Mouse (Mus musculus) kidney, embryonic 15.5 days (tissue): ENCODE data around the gene Apom. TPM values are rescaled to one million over a fixed set of nuclear protein-coding genes. Genes with fewer than 3 reads are reported as not detected.

Source experiments
- ATAC-seq: fragments of 200-750 bp; cut with Nextera tagmentation; replicated peaks from 2 replicates; pipeline ENCODE4 v1.8.0; 2017; ENCODE audit warnings: moderate TSS enrichment; ENCODE audit not compliant: low FRiP score
- H3K27ac ChIP-seq: fragments of 300-500 bp; sonication (generic); 2 replicates; pipeline ENCODE4 v1.5.1; 2015; ENCODE audit warnings: mild to moderate bottlenecking, inconsistent platforms
- H3K27me3 ChIP-seq: fragments of 300-500 bp; sonication (generic); 2 replicates; pipeline ENCODE4 v1.6.1; 2015; ENCODE audit warnings: inconsistent platforms
- H3K36me3 ChIP-seq: fragments of 300-500 bp; sonication (generic); 2 replicates; pipeline ENCODE4 v1.6.1; 2015; ENCODE audit warnings: inconsistent platforms
- H3K4me1 ChIP-seq: fragments of 300-500 bp; sonication (generic); 2 replicates; pipeline ENCODE4 v1.6.1; 2015; ENCODE audit warnings: inconsistent platforms
- H3K4me2 ChIP-seq: fragments of 300-500 bp; sonication (generic); 2 replicates; pipeline ENCODE4 v1.6.1; 2015; ENCODE audit warnings: moderate library complexity, mild to moderate bottlenecking, inconsistent platforms
- H3K4me3 ChIP-seq: fragments of 300-500 bp; sonication (generic); replicated peaks from 2 replicates; pipeline ENCODE4 v1.5.1; 2015; ENCODE audit warnings: mild to moderate bottlenecking, inconsistent platforms
- H3K9ac ChIP-seq: fragments of 300-500 bp; sonication (generic); 2 replicates; pipeline ENCODE4 v1.6.1; 2015; ENCODE audit warnings: mild to moderate bottlenecking, inconsistent platforms
- H3K9me3 ChIP-seq: fragments of 300-500 bp; sonication (generic); replicated peaks from 2 replicates; pipeline ENCODE4 v1.6.1; 2016; ENCODE audit warnings: inconsistent platforms
- WGBS: fragments of 180-500 bp; shearing (Covaris S2); methylation state at CpG from one replicate; pipeline ENCODE4 v1.1.7; 2015; ENCODE audit warnings: mixed read lengths; 5-methylcytosine and 5-hydroxymethylcytosine counted together
- polyA plus RNA-seq: library from polyadenylated mRNA; unstranded; fragments of >200 nt; fragmentation: Nextera tagmentation; extraction: Ambion mirVana; gene quantifications from 2 replicates; pipeline ENCODE4 v1.2.1, GENCODE M21; 2015

Apom gene
- polyA plus RNA-seq, 1 experiment from 2014 or later, result 25.7 TPM

DNA sequence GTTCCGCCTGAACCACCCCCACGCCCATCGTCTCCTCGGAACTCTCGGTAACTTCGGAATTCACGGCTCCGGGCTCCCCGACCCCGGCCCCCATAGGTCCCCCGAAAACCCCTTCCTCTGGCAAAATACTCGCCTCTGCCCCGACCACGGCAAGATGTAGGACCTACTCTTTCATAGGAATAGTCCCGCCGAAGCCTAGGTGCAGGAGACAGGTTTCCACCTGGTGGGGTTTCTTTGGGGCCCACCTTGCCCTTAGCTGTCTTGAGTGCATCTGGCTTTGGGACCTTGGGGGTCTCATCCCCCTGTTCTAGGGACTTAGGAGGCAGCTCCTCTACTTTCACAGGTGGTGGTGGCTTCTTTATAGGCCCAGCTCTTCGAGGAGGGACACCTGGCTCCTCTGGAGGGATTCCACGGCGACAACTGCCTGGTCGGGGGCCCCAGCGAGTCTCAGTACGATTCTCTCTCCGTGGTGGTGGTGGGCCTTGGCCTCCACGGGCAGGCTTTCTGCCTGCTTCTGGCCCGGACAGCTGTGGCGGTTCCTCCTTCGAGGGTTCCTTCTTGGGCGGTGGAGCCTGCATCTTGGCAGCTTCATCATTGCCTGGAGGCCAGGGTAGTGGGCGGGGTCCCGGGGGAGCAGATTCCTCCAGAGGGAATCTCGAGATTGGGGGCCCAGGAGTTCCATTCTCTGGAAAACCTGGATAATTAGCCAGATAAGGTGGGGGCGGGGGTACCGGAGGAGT lies 24.8 kb upstream of the Apom start:
- ATAC-seq, result no peak
- no peak overlapping the region for H3K4me3 ChIP-seq
- WGBS, result 90% methylated on average over 33 of the region's 33 CpGs
- H3K36me3 ChIP-seq, result peaks cover 100% of the 10 kb centered on the region
- no peak overlapping the region for H3K9ac ChIP-seq
- H3K27ac ChIP-seq, result no peak overlapping the region
- no peaks in the 10 kb centered on the region for H3K27me3 ChIP-seq
- H3K4me1 ChIP-seq, result peaks cover 3% of the 10 kb centered on the region
- no peak overlapping the region for H3K4me2 ChIP-seq
- H3K9me3 ChIP-seq, result no peaks in the 10 kb centered on the region

DNA sequence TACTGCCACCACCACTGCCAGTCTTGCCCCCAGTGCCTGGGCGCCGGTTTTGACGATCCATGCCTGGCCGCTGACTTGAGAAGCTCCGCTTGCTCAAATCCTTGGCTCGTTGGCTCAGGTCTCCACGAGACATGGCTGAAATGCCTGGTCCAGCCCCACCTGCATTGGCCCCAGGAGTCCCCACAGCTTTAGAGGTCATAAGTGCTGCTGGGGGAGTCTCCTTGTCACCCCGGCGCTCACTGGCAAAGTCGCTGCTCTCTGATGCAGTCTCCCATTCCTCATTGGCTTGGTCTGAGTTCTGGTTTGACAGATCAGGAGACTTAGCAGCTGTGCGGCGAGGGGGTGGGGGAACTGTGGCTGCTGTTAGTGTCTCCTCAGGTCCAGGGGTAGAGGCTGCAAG lies 23.6 kb upstream of the Apom start:
- H3K9ac ChIP-seq, result no peak overlapping the region
- no peak for ATAC-seq
- no peak overlapping the region for H3K4me2 ChIP-seq
- no peak overlapping the region for H3K4me3 ChIP-seq
- no peaks in the 10 kb centered on the region for H3K4me1 ChIP-seq
- H3K9me3 ChIP-seq, result no peaks in the 10 kb centered on the region
- peaks cover 99% of the 10 kb centered on the region for H3K36me3 ChIP-seq
- H3K27ac ChIP-seq, result no peak overlapping the region
- 88% methylated on average over 12 of the region's 12 CpGs for WGBS
- H3K27me3 ChIP-seq, result no peaks in the 10 kb centered on the region

DNA sequence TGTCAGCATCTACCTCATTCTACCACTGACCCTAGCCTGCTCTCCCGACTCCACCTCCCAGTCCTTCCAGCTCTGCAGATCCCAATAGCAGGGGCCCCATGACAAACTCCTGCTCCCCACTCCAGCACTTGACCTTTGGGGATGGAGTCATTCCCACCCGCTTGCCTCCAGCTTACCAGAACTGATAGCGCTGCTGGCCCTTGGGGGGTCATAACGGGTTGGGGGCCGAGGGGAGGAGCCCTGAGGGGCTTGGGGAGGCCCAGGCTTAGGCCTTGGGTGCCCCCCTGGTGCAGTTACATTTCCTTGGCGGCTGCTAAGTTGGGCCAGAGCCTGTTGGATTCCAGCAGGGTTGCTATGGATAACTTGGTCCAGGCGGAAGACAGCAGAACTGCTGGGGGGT lies 22.8 kb upstream of the Apom start:
- ATAC-seq, result no peak
- H3K9ac ChIP-seq, result no peak overlapping the region
- no peaks in the 10 kb centered on the region for H3K9me3 ChIP-seq
- H3K36me3 ChIP-seq, result peaks cover 99% of the 10 kb centered on the region
- 81% methylated on average over 7 of the region's 7 CpGs for WGBS
- no peaks in the 10 kb centered on the region for H3K4me1 ChIP-seq
- H3K27me3 ChIP-seq, result no peaks in the 10 kb centered on the region
- H3K4me3 ChIP-seq, result no peak overlapping the region
- no peak overlapping the region for H3K4me2 ChIP-seq
- no peak overlapping the region for H3K27ac ChIP-seq

DNA sequence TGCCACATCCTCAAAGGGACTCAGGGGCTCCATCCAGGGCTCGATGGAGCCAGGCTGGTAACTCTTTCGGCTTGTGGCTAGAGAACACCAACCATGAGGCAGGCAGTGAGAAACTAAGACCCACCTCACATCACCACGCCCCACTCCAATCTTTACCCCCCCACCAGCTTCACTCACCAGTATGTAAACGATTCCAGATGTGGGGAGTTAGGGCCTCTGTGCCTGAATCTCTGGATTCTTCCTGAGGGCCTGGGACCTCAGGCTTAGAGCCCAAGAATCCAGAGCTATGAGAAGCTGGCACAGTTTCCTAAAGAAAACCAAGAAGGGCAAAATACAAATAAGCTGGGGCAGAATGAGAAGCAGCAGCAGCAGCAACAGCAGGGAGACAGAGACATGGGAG lies 22.1 kb upstream of the Apom start:
- H3K4me1 ChIP-seq, result no peaks in the 10 kb centered on the region
- H3K27ac ChIP-seq, result no peak overlapping the region
- no peak overlapping the region for H3K4me2 ChIP-seq
- H3K4me3 ChIP-seq, result no peak overlapping the region
- WGBS, result 79% methylated on average over 4 of the region's 4 CpGs
- peaks cover 99% of the 10 kb centered on the region for H3K36me3 ChIP-seq
- ATAC-seq, result no peak
- no peaks in the 10 kb centered on the region for H3K27me3 ChIP-seq
- H3K9me3 ChIP-seq, result no peaks in the 10 kb centered on the region
- H3K9ac ChIP-seq, result no peak overlapping the region

DNA sequence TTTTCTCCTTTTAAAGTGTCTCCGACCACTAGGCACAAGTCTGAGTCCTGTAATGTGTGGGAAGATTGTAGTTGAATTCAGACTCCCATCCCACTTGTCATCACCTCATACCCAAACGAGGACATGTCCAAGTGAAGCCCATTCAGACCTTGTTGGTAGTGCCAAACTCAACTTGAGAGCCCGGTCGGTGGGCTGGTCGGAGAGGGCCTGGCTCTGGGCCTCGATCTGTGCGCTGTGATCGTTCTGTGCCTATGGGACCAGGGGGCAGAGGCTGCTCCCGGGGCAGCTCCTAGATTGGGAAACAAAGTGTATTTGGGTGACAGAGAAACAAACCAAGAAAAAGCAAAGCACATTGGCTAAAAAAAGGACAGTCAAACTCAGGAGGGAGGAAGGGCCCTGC lies 21.2 kb upstream of the Apom start:
- Histone ChIP-seq H3K36me3 (peaks cover 99% of the 10 kb centered on the region), H3K4me3 (no peak overlapping the region), H3K4me2 (no peak overlapping the region), H3K27ac (no peak overlapping the region), H3K27me3 (no peaks in the 10 kb centered on the region), H3K9me3 (no peaks in the 10 kb centered on the region), H3K9ac (no peak overlapping the region), H3K4me1 (no peaks in the 10 kb centered on the region)
- ATAC-seq, result no peak
- WGBS, result 88% methylated on average over 9 of the region's 9 CpGs

DNA sequence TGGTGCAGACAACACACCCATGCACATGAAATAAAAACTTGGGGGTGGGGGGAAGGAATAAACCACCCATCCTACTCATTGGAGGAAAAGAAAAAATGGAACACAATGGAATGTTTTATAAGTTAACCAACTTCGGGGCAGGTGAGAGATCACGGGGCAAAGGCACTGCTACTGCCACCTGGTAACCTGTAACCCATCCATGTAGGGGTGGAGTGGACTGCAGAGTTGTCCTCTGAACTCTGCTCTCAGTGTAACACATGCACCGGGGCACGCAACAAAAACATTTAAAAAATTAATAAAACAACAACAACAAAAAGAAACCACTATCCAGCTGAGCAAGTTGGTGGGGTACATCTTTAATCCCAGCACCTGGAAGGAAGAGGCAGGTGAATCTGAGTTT lies 20.3 kb upstream of the Apom start:
- Histone ChIP-seq H3K9ac (no peak overlapping the region), H3K4me3 (no peak overlapping the region), H3K9me3 (no peaks in the 10 kb centered on the region), H3K36me3 (peaks cover 99% of the 10 kb centered on the region), H3K4me2 (no peak overlapping the region), H3K27ac (no peak overlapping the region), H3K27me3 (no peaks in the 10 kb centered on the region), H3K4me1 (no peaks in the 10 kb centered on the region)
- ATAC-seq, result no peak
- WGBS, result 96% methylated on average over 4 of the region's 4 CpGs

DNA sequence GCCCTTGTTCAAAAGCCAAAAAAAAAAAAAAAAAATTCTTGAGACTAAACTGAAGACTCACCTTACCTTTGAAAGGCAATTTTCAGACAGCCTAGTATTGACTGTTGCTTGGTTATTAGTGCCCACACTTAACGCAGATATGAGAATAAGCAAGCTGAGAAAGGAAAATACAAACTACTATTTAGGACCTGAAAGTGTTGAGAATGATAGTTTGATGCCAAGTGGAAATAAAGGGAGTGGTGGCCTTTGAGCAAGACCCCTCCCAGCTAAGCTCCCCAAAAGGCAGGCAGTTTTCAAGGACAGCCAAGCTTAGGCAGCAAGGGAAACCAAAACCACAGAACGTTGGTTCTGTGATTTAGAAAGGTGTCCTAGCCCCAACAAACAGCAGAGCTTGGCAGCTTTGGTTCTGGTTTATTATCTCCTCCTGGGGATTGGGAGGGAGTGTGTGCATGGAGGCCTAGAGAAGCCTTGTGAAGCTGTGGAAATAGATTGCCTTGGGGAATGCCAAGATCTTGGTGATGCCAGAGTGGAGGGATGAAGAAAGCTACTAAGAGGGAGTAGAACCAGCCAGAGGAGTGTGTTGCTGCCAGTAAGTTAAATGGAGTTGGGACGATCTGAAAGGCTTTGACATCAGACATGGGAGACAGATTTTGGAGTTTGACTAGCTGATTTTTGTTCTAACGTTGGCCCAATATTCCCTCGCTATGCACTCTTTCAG lies 16.2 kb upstream of the Apom start:
- Histone ChIP-seq H3K27me3 (no peaks in the 10 kb centered on the region), H3K9ac (no peak overlapping the region), H3K36me3 (peaks cover 99% of the 10 kb centered on the region), H3K4me3 (no peak overlapping the region), H3K4me2 (no peak overlapping the region), H3K9me3 (no peaks in the 10 kb centered on the region), H3K27ac (peak overlapping the region; percentile 28; the same call in 1 of the 2 replicates), H3K4me1 (no peaks in the 10 kb centered on the region)
- no peak for ATAC-seq
- 66% methylated on average over 5 of the region's 5 CpGs for WGBS

DNA sequence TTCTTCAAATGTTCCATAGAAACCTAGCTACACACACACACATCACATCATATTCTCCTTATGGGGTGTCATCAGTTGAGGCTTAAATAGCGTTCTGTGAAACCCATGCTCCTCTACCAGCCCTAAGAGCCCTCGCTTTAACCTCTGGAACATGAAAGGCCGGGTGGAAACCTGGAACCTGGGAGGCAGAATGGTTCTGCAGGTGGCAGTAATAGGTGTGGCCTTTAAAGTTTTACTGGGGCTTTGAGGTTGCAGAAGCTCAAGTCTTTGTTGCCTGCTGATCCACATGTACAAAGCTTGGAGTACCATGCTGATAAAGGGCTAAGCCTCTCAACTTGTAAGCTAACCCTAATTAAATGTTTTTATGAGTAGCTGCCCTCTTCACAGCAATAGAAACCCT lies 15.5 kb upstream of the Apom start:
- no peak overlapping the region for H3K9ac ChIP-seq
- H3K4me3 ChIP-seq, result no peak overlapping the region
- no peak for ATAC-seq
- no peak overlapping the region for H3K4me2 ChIP-seq
- H3K27me3 ChIP-seq, result no peaks in the 10 kb centered on the region
- peaks cover 99% of the 10 kb centered on the region for H3K36me3 ChIP-seq
- H3K9me3 ChIP-seq, result no peaks in the 10 kb centered on the region
- peak overlapping the region; percentile 28 for H3K27ac ChIP-seq
- 55% methylated on average over 3 of the region's 3 CpGs for WGBS
- H3K4me1 ChIP-seq, result no peaks in the 10 kb centered on the region

DNA sequence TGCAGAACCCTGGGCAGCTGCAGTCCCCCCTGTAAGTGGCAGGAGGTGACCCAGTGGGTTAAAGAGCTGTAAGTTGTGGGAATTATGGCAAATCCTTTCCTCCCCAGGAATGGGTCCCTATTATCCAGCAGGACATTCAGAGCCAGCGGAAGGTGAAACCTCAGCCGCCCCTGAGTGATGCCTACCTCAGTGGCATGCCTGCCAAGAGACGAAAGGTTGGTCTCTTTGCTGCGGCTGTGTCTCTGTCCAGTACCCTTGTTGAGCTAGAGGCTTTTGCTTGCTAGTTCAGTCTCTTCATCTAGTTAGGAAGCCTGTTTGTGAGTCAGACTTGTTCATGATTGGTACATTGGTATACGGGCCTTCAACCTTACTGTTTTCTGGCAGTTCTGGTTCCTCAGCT lies 14.3 kb upstream of the Apom start:
- no peak for ATAC-seq
- no peak overlapping the region for H3K4me3 ChIP-seq
- peak overlapping the region; percentile 14; the same call in 1 of the 2 replicates for H3K27ac ChIP-seq
- H3K36me3 ChIP-seq, result peaks cover 99% of the 10 kb centered on the region
- no peak overlapping the region for H3K4me2 ChIP-seq
- WGBS, result 80% methylated on average over 5 of the region's 5 CpGs
- no peaks in the 10 kb centered on the region for H3K27me3 ChIP-seq
- no peaks in the 10 kb centered on the region for H3K9me3 ChIP-seq
- H3K4me1 ChIP-seq, result no peaks in the 10 kb centered on the region
- no peak overlapping the region for H3K9ac ChIP-seq

DNA sequence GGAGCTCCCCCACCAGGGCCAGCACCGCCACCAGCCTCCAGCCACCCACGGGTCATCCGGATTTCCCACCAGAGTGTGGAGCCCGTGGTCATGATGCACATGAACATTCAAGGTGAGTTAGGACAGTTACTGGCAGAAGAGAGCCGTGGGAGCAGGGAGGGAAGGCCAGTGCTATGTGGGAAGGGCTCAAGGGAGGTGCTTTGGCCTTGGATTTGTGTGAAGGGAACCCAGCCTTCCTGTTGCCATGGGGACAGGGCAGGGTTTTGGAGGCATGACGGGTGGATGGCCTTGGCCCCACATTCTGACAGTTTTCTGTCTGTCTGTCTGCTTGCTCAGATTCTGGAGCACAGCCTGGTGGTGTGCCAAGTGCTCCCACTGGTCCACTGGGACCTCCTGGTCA lies 10.1 kb upstream of the Apom start:
- Histone ChIP-seq H3K9me3 (no peaks in the 10 kb centered on the region), H3K27me3 (no peaks in the 10 kb centered on the region), H3K27ac (no peak overlapping the region), H3K36me3 (peaks cover 94% of the 10 kb centered on the region), H3K4me1 (peaks cover 9% of the 10 kb centered on the region), H3K4me3 (no peak overlapping the region), H3K9ac (no peak overlapping the region), H3K4me2 (no peak overlapping the region)
- no peak for ATAC-seq
- 91% methylated on average over 6 of the region's 6 CpGs for WGBS

DNA sequence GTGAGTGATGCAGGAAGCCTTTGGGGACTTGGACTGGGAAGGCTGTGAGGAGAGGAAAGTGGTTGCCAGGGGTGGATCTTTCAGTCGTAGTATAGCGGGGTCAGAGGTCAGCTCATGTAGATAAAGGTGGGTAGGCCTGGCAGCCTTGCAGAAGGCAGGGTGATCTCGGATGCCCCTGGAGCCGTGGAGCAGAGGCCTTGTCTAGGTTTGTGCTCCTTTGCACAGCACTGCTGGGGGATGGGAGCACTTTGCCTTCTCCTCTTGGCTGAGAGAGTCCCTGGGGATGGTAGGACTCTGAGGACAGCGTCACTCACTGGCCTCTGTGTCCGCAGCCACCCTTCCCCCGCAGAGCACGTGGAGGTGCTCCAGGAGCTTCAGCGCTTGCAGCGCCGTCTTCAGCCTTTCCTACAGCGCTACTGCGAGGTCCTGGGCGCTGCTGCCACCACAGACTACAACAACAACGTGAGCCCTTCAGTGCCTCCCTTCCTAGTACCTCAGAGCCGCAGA lies 8.7 kb upstream of the Apom start:
- Histone ChIP-seq H3K9ac (no peak overlapping the region), H3K4me2 (no peak overlapping the region), H3K27me3 (no peaks in the 10 kb centered on the region), H3K4me1 (peaks cover 18% of the 10 kb centered on the region), H3K9me3 (no peaks in the 10 kb centered on the region), H3K27ac (no peak overlapping the region), H3K4me3 (no peak overlapping the region), H3K36me3 (peaks cover 79% of the 10 kb centered on the region)
- ATAC-seq, result no peak
- WGBS, result 83% methylated on average over 16 of the region's 16 CpGs

DNA sequence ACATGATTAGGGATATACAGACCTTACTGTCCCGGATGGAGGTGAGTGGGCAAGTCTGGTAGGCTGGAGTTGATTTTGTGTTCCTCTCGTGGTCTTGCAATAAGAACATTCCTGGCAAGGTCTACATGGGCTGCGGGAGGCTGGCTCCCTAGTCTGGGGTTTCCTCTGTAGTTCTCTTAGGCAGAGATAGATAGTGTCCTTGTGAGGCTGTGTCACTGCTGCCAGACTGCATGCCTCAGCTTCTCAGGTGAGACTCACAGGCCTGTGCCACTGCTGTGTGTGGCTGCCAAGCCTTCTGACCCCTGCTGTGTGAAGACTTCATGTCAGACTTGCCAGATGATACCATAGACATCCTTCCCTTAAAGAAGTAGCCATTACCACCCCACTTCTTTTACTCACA lies 7.4 kb upstream of the Apom start:
- Histone ChIP-seq H3K4me1 (peaks cover 18% of the 10 kb centered on the region), H3K27ac (no peak overlapping the region), H3K36me3 (peaks cover 67% of the 10 kb centered on the region), H3K27me3 (no peaks in the 10 kb centered on the region), H3K9me3 (no peaks in the 10 kb centered on the region), H3K9ac (no peak overlapping the region), H3K4me2 (no peak overlapping the region), H3K4me3 (no peak overlapping the region)
- WGBS, result 97% methylated on average over 3 of the region's 3 CpGs
- no peak for ATAC-seq
